Mouse (Mus musculus): Measurements from ENCODE around the gene Awat2. TPM values are rescaled to one million over a fixed set of nuclear protein-coding genes. Genes with fewer than 3 reads are reported as not detected.

Awat2 gene
- polyA plus RNA-seq, 1 experiment from 2014 or later, result 0.71 TPM

DNA sequence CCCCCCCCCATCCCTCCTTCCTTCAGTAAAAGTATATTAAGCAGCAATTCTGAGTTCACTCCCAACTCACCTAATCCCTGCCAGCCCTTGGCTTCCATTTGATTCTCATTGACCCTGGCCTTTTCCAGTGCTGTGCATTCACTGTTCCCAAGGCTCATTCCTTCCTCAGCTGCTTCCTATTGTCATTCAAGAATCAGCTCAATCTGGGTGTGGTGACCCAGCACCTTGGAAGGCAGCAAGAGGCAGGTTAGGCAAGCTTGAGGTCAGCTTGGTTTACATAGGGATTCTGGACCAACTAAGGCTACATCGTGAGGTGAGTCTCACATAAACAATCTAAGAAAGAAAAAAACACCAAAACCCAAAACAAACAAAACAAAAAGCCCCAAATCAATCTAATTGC is 33.3 kb downstream of the Awat2 start:
- H3K4me2 ChIP-seq (replicated peaks; ENCODE audit: low read depth, low read length), result no peak overlapping the region
- H3K4me1 ChIP-seq (replicated peaks; ENCODE audit: control insufficient read depth, insufficient read depth, low read length), result no peaks in the 10 kb centered on the region
- no peaks in the 10 kb centered on the region for H3K9me3 ChIP-seq (ENCODE audit: control insufficient read depth, low read length)
- H3K27me3 ChIP-seq (ENCODE audit: control insufficient read depth, insufficient read depth, low read length), result no peaks in the 10 kb centered on the region
- 62% methylated on average over 1 of the region's 1 CpGs for WGBS
- H3K4me3 ChIP-seq (ENCODE audit: low read depth, low read length), result no peak overlapping the region
- H3K36me3 ChIP-seq (ENCODE audit: control insufficient read depth, insufficient read depth, low read length), result no peaks in the 10 kb centered on the region
- H3K27ac ChIP-seq (ENCODE audit: low read depth, low read length), result no peak overlapping the region
- no peak for DNase-seq (ENCODE audit: low spot score)
- no peak overlapping the region for H3K9ac ChIP-seq (ENCODE audit: low read depth, low read length)
- no peak for ATAC-seq (ENCODE audit: low FRiP score)

DNA sequence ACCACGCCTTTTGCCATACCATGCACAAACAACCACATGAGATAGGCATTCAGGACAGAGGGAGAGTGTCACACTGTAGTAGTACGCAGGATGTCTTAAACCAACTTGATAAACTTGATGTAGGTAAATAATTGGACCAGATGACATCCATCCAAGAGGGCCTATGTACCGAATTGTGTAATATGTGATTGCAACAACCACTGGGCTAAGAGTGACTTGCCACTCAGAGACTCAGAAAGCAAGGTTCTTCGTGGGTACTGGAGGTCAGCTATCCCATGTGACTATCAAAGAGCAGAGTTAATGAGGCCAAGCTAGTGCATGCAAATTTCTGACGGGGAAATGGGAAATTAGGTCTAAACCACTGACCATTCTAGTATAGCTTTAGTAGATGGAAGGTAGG is 40.9 kb downstream of the Awat2 start:
- Histone ChIP-seq H3K9me3 (ENCODE audit: control insufficient read depth, low read length) (no peaks in the 10 kb centered on the region), H3K4me2 (replicated peaks; ENCODE audit: low read depth, low read length) (no peak overlapping the region), H3K27me3 (ENCODE audit: control insufficient read depth, insufficient read depth, low read length) (no peaks in the 10 kb centered on the region), H3K4me1 (replicated peaks; ENCODE audit: control insufficient read depth, insufficient read depth, low read length) (no peaks in the 10 kb centered on the region), H3K4me3 (ENCODE audit: low read depth, low read length) (no peak overlapping the region), H3K9ac (ENCODE audit: low read depth, low read length) (no peak overlapping the region), H3K36me3 (ENCODE audit: control insufficient read depth, insufficient read depth, low read length) (no peaks in the 10 kb centered on the region), H3K27ac (ENCODE audit: low read depth, low read length) (no peak overlapping the region)
- WGBS, result 81% methylated on average over 5 of the region's 5 CpGs
- ATAC-seq (ENCODE audit: low FRiP score) (no peak), DNase-seq (ENCODE audit: low spot score) (no peak)

DNA sequence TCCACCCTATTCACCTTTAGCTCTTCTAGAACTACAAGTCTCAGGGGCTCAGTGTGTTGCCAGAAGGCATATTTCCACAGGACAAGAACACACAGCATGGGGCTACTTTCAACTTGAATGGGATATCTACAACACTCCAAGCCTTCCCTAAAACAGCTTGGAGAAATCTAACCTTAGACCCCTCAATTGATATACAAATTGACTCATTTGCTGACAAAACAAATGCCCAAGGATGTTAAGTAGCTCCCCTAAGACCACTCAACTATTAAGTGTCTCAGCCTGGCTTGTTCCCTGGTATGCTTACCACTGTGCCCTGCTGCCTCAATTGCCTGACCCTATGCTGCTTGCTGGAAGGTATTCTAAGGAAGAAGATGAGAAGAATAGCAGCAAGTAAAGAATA is 41.6 kb downstream of the Awat2 start:
- no peak for ATAC-seq (ENCODE audit: low FRiP score)
- H3K4me2 ChIP-seq (replicated peaks; ENCODE audit: low read depth, low read length), result no peak overlapping the region
- H3K27ac ChIP-seq (ENCODE audit: low read depth, low read length), result no peak overlapping the region
- H3K36me3 ChIP-seq (ENCODE audit: control insufficient read depth, insufficient read depth, low read length), result no peaks in the 10 kb centered on the region
- no peak overlapping the region for H3K4me3 ChIP-seq (ENCODE audit: low read depth, low read length)
- no peaks in the 10 kb centered on the region for H3K4me1 ChIP-seq (replicated peaks; ENCODE audit: control insufficient read depth, insufficient read depth, low read length)
- no peak overlapping the region for H3K9ac ChIP-seq (ENCODE audit: low read depth, low read length)
- H3K27me3 ChIP-seq (ENCODE audit: control insufficient read depth, insufficient read depth, low read length), result no peaks in the 10 kb centered on the region
- no peak for DNase-seq (ENCODE audit: low spot score)
- no peaks in the 10 kb centered on the region for H3K9me3 ChIP-seq (ENCODE audit: control insufficient read depth, low read length)

DNA sequence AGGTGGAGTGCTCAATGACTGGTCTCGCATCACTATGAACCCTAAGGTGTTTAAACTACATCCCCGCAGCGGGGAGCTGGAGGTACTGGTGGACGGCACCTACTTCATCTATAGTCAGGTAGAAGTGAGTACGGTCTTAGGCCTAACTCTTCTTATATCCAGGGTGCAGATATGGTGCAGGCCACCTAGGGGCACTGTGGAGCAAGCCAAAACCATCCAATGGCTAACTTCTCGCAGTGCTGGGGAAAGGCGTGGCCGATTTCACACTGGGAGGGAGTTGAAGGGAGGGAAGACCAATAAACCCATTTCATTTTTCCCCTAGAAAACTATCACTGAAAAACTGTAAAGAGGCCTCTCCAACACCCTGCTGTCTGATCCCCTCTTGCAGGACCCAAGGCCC is 47.5 kb downstream of the Awat2 start:
- H3K9me3 ChIP-seq (ENCODE audit: control insufficient read depth, low read length), result no peaks in the 10 kb centered on the region
- DNase-seq (ENCODE audit: low spot score) (peak; percentile 0), ATAC-seq (ENCODE audit: low FRiP score) (no peak)
- H3K9ac ChIP-seq (ENCODE audit: low read depth, low read length), result no peak overlapping the region
- peaks cover 4% of the 10 kb centered on the region; the same call in 1 of the 2 replicates for H3K27me3 ChIP-seq (ENCODE audit: control insufficient read depth, insufficient read depth, low read length)
- no peaks in the 10 kb centered on the region for H3K4me1 ChIP-seq (replicated peaks; ENCODE audit: control insufficient read depth, insufficient read depth, low read length)
- H3K4me3 ChIP-seq (ENCODE audit: low read depth, low read length), result no peak overlapping the region
- H3K27ac ChIP-seq (ENCODE audit: low read depth, low read length), result no peak overlapping the region
- 82% methylated on average over 8 of the region's 8 CpGs for WGBS
- H3K36me3 ChIP-seq (ENCODE audit: control insufficient read depth, insufficient read depth, low read length), result no peaks in the 10 kb centered on the region
- H3K4me2 ChIP-seq (replicated peaks; ENCODE audit: low read depth, low read length), result no peak overlapping the region

DNA sequence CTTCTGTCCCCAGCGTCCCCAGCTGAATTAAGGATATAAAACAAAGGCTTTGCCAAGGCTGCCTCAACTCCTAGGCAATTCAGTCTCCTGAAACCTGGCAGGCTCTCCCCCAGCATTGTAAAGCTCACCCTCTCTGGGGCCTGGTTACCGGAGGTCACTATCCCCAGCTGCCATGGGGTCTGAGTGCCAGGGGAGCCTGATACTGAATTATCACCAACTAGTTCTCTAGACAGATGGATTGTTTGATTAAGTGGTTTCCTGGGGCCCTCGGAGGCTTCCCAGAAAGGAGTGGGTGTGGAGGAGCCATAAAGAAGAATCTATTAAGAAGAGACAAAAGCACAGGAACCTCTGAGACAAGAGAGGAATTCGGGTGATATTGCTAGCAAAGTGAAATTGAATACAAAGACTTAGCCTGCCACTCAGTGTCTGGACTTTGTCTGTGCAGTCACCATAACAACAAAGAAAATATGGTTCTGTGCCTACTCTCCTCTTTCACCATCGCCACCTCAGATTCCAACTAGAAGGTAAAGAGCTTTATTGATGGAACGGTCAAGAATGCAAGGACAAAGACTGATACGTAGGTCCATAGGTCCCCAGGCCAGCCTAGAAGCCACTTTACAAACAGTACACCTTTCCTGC is 48.2 kb downstream of the Awat2 start:
- DNase-seq (ENCODE audit: low spot score), result no peak
- H3K4me3 ChIP-seq (ENCODE audit: low read depth, low read length), result no peak overlapping the region
- H3K36me3 ChIP-seq (ENCODE audit: control insufficient read depth, insufficient read depth, low read length), result no peaks in the 10 kb centered on the region
- WGBS, result 54% methylated on average over 7 of the region's 7 CpGs
- no peaks in the 10 kb centered on the region for H3K4me1 ChIP-seq (replicated peaks; ENCODE audit: control insufficient read depth, insufficient read depth, low read length)
- no peak for ATAC-seq (ENCODE audit: low FRiP score)
- H3K27me3 ChIP-seq (ENCODE audit: control insufficient read depth, insufficient read depth, low read length), result peaks cover 4% of the 10 kb centered on the region; the same call in 1 of the 2 replicates
- no peak overlapping the region for H3K27ac ChIP-seq (ENCODE audit: low read depth, low read length)
- H3K4me2 ChIP-seq (replicated peaks; ENCODE audit: low read depth, low read length), result no peak overlapping the region
- no peak overlapping the region for H3K9ac ChIP-seq (ENCODE audit: low read depth, low read length)
- H3K9me3 ChIP-seq (ENCODE audit: control insufficient read depth, low read length), result no peaks in the 10 kb centered on the region

DNA sequence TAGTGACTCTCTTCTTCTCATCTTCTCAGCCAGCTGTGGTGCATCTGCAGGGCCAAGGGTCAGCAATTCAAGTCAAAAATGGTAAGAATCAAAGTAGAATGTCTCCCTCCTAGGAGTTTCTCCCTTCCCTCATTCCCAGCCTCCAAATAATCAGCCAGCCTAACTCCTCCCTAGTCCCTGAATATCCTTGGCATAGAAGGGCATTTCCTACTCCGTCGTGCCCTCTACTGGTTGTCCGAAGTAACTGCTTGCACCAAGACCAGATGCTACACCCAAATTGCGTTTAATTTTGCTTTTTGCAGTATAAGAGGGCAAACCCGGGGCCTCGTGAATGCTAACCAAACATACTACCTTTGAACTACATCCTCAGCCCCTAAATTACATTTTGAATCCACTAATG is 50.2 kb downstream of the Awat2 start:
- Histone ChIP-seq H3K4me3 (ENCODE audit: low read depth, low read length) (no peak overlapping the region), H3K4me1 (replicated peaks; ENCODE audit: control insufficient read depth, insufficient read depth, low read length) (no peaks in the 10 kb centered on the region), H3K4me2 (replicated peaks; ENCODE audit: low read depth, low read length) (no peak overlapping the region), H3K27me3 (ENCODE audit: control insufficient read depth, insufficient read depth, low read length) (peaks cover 4% of the 10 kb centered on the region; the same call in 1 of the 2 replicates), H3K9ac (ENCODE audit: low read depth, low read length) (no peak overlapping the region), H3K27ac (ENCODE audit: low read depth, low read length) (no peak overlapping the region), H3K9me3 (ENCODE audit: control insufficient read depth, low read length) (no peaks in the 10 kb centered on the region), H3K36me3 (ENCODE audit: control insufficient read depth, insufficient read depth, low read length) (no peaks in the 10 kb centered on the region)
- peak; percentile 36 for DNase-seq (ENCODE audit: low spot score)
- WGBS, result 31% methylated on average over 6 of the region's 6 CpGs
- ATAC-seq (ENCODE audit: low FRiP score), result no peak

DNA sequence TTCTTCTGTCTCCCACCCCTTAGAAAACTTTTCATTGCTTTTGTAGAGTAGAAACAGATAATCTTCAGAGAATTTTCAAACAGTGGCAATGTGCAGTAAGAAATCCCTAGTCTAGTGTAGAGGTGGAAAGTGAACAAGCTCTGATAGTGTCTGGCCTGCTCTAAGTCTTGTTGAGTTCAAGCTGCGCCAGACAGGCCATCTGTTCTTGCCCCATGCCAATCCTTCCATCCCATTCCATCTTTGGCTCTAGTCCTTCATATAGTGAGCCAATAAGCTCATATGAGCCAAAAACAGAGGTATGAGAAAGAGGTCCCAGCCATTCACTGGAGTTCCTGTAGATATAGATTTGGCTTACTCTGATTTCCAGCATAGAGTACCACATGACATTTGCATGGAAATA is 52.6 kb downstream of the Awat2 start:
- Histone ChIP-seq H3K4me2 (replicated peaks; ENCODE audit: low read depth, low read length) (no peak overlapping the region), H3K27me3 (ENCODE audit: control insufficient read depth, insufficient read depth, low read length) (peaks cover 4% of the 10 kb centered on the region; the same call in 1 of the 2 replicates), H3K27ac (ENCODE audit: low read depth, low read length) (no peak overlapping the region), H3K36me3 (ENCODE audit: control insufficient read depth, insufficient read depth, low read length) (no peaks in the 10 kb centered on the region), H3K9ac (ENCODE audit: low read depth, low read length) (no peak overlapping the region), H3K4me1 (replicated peaks; ENCODE audit: control insufficient read depth, insufficient read depth, low read length) (no peaks in the 10 kb centered on the region), H3K4me3 (ENCODE audit: low read depth, low read length) (no peak overlapping the region), H3K9me3 (ENCODE audit: control insufficient read depth, low read length) (no peaks in the 10 kb centered on the region)
- no peak for DNase-seq (ENCODE audit: low spot score)
- ATAC-seq (ENCODE audit: low FRiP score), result no peak
- 79% methylated on average over 1 of the region's 1 CpGs for WGBS

DNA sequence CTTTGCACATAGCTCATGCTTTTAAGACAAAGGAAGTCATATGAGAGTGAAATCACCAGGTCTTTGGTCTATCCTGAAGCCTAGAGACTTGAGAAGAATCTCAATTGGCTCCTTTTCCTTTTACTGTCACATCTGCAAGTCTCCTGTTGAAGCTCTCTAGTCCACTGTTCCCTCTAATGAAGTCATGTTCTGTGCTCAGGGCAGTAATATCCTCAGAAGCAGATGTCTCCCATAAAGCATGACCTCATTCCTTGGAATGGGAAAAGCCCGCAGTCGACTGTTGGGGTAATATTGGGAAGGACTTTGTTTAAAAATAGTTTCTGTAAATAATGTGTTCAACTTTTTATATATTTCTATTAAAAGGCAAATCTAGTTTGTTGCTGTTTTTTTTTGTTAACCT is 85.5 kb downstream of the Awat2 start:
- no peak overlapping the region for H3K9ac ChIP-seq (ENCODE audit: low read depth, low read length)
- ATAC-seq (ENCODE audit: low FRiP score) (no peak), DNase-seq (ENCODE audit: low spot score) (no peak)
- no peaks in the 10 kb centered on the region for H3K9me3 ChIP-seq (ENCODE audit: control insufficient read depth, low read length)
- H3K27ac ChIP-seq (ENCODE audit: low read depth, low read length), result no peak overlapping the region
- H3K4me2 ChIP-seq (replicated peaks; ENCODE audit: low read depth, low read length), result no peak overlapping the region
- no peaks in the 10 kb centered on the region for H3K36me3 ChIP-seq (ENCODE audit: control insufficient read depth, insufficient read depth, low read length)
- 93% methylated on average over 2 of the region's 2 CpGs for WGBS
- no peak overlapping the region for H3K4me3 ChIP-seq (ENCODE audit: low read depth, low read length)
- no peaks in the 10 kb centered on the region for H3K27me3 ChIP-seq (ENCODE audit: control insufficient read depth, insufficient read depth, low read length)
- H3K4me1 ChIP-seq (replicated peaks; ENCODE audit: control insufficient read depth, insufficient read depth, low read length), result no peaks in the 10 kb centered on the region
